Mouse (Mus musculus): ENCODE measurements around the gene Klhl25. TPM values are rescaled to one million over a fixed set of nuclear protein-coding genes. Genes with fewer than 3 reads are reported as not detected.
"Not testable (repeated sequence)": the region's sequence is repeated elsewhere in the genome, so short reads cannot be mapped to it uniquely, and the experiment has no call there.

The Klhl25 gene
- polyA plus RNA-seq, 1 experiment from 2014 or later, result 22.1 TPM

- 91% methylated on average over 10 of the region's 10 CpGs for WGBS
- Histone ChIP-seq H3K4me3 (ENCODE audit: low read depth, low read length) (no peak overlapping the region), H3K4me1 (ENCODE audit: control insufficient read depth, insufficient read depth, low read length) (peaks cover 24% of the 10 kb centered on the region), H3K4me2 (ENCODE audit: low read depth) (no peak overlapping the region), H3K9me3 (ENCODE audit: control insufficient read depth, low read length) (no peaks in the 10 kb centered on the region), H3K27me3 (ENCODE audit: control insufficient read depth, insufficient read depth, low read length) (no peaks in the 10 kb centered on the region), H3K9ac (ENCODE audit: low read length) (no peak overlapping the region), H3K27ac (ENCODE audit: low read depth, low read length) (no peak overlapping the region), H3K36me3 (ENCODE audit: control insufficient read depth, insufficient read depth, low read length) (no peaks in the 10 kb centered on the region; the same call in 1 of the 2 replicates)
- DNase-seq (ENCODE audit: low spot score), result no peak
- ATAC-seq (ENCODE audit: insufficient read depth, low FRiP score, low TSS enrichment), result no peak
These were observed 3.2 kb downstream of the Klhl25 start for GRCm38 (mm10) chr7:75851290-75851689.

GRCm38 (mm10) chr7:75852363-75852762, 4.3 kb downstream of the Klhl25 start:
- H3K4me3 ChIP-seq (ENCODE audit: low read depth, low read length), result no peak overlapping the region
- H3K27ac ChIP-seq (ENCODE audit: low read depth, low read length), result no peak overlapping the region
- H3K9me3 ChIP-seq (ENCODE audit: control insufficient read depth, low read length), result no peaks in the 10 kb centered on the region
- H3K27me3 ChIP-seq (ENCODE audit: control insufficient read depth, insufficient read depth, low read length), result no peaks in the 10 kb centered on the region
- ATAC-seq (ENCODE audit: insufficient read depth, low FRiP score, low TSS enrichment), result no peak
- H3K4me1 ChIP-seq (ENCODE audit: control insufficient read depth, insufficient read depth, low read length), result peaks cover 24% of the 10 kb centered on the region
- H3K4me2 ChIP-seq (ENCODE audit: low read depth), result no peak overlapping the region
- WGBS, result 72% methylated on average over 4 of the region's 4 CpGs
- no peaks in the 10 kb centered on the region; the same call in 1 of the 2 replicates for H3K36me3 ChIP-seq (ENCODE audit: control insufficient read depth, insufficient read depth, low read length)
- DNase-seq (ENCODE audit: low spot score), result no peak
- no peak overlapping the region for H3K9ac ChIP-seq (ENCODE audit: low read length)

GRCm38 (mm10) chr7:75853171-75853830, 5.2 kb downstream of the Klhl25 start:
- Histone ChIP-seq H3K9ac (ENCODE audit: low read length) (no peak overlapping the region), H3K4me1 (ENCODE audit: control insufficient read depth, insufficient read depth, low read length) (peaks cover 24% of the 10 kb centered on the region), H3K4me2 (ENCODE audit: low read depth) (no peak overlapping the region)

GRCm38 (mm10) chr7:75854231-75854925, 6.3 kb downstream of the Klhl25 start:
- H3K4me3 ChIP-seq (ENCODE audit: low read depth, low read length), result no peak overlapping the region
- peak overlapping the region; percentile 67; the same call in 1 of the 2 replicates for H3K27ac ChIP-seq (ENCODE audit: low read depth, low read length)
- H3K9me3 ChIP-seq (ENCODE audit: control insufficient read depth, low read length), result no peaks in the 10 kb centered on the region
- H3K9ac ChIP-seq (ENCODE audit: low read length), result peak overlapping the region; percentile 9
- no peaks in the 10 kb centered on the region; the same call in 1 of the 2 replicates for H3K36me3 ChIP-seq (ENCODE audit: control insufficient read depth, insufficient read depth, low read length)
- ATAC-seq (ENCODE audit: insufficient read depth, low FRiP score, low TSS enrichment) (peak; percentile 42; the same call in 1 of the 2 replicates), DNase-seq (ENCODE audit: low spot score) (peak; percentile 55)
- H3K4me1 ChIP-seq (ENCODE audit: control insufficient read depth, insufficient read depth, low read length), result peaks cover 19% of the 10 kb centered on the region
- no peak overlapping the region for H3K4me2 ChIP-seq (ENCODE audit: low read depth)
- no peaks in the 10 kb centered on the region for H3K27me3 ChIP-seq (ENCODE audit: control insufficient read depth, insufficient read depth, low read length)
- WGBS, result 28% methylated on average over 6 of the region's 6 CpGs

More at GRCm38 (mm10) chr7:75853171-75853830, 5.2 kb downstream of the Klhl25 start:
- ATAC-seq (ENCODE audit: insufficient read depth, low FRiP score, low TSS enrichment) (no peak), DNase-seq (ENCODE audit: low spot score) (no peak)
- Histone ChIP-seq H3K27me3 (ENCODE audit: control insufficient read depth, insufficient read depth, low read length) (no peaks in the 10 kb centered on the region), H3K4me3 (ENCODE audit: low read depth, low read length) (no peak overlapping the region), H3K27ac (ENCODE audit: low read depth, low read length) (no peak overlapping the region), H3K36me3 (ENCODE audit: control insufficient read depth, insufficient read depth, low read length) (no peaks in the 10 kb centered on the region; the same call in 1 of the 2 replicates), H3K9me3 (ENCODE audit: control insufficient read depth, low read length) (no peaks in the 10 kb centered on the region)
- WGBS, result 65% methylated on average over 8 of the region's 8 CpGs

GRCm38 (mm10) chr7:75855028-75855427, 6.9 kb downstream of the Klhl25 start:
- no peaks in the 10 kb centered on the region for H3K9me3 ChIP-seq (ENCODE audit: control insufficient read depth, low read length)
- 78% methylated on average over 6 of the region's 6 CpGs for WGBS
- H3K9ac ChIP-seq (ENCODE audit: low read length), result no peak overlapping the region; the same call in 1 of the 2 replicates
- H3K4me2 ChIP-seq (ENCODE audit: low read depth), result no peak overlapping the region
- no peak overlapping the region for H3K27ac ChIP-seq (ENCODE audit: low read depth, low read length)
- H3K36me3 ChIP-seq (ENCODE audit: control insufficient read depth, insufficient read depth, low read length), result no peaks in the 10 kb centered on the region; the same call in 1 of the 2 replicates
- peaks cover 16% of the 10 kb centered on the region for H3K4me1 ChIP-seq (ENCODE audit: control insufficient read depth, insufficient read depth, low read length)
- DNase-seq (ENCODE audit: low spot score) (no peak), ATAC-seq (ENCODE audit: insufficient read depth, low FRiP score, low TSS enrichment) (no peak)
- H3K27me3 ChIP-seq (ENCODE audit: control insufficient read depth, insufficient read depth, low read length), result no peaks in the 10 kb centered on the region
- H3K4me3 ChIP-seq (ENCODE audit: low read depth, low read length), result no peak overlapping the region

- H3K36me3 ChIP-seq (ENCODE audit: control insufficient read depth, insufficient read depth, low read length), result no peaks in the 10 kb centered on the region; the same call in 1 of the 2 replicates
- no peak for ATAC-seq (ENCODE audit: insufficient read depth, low FRiP score, low TSS enrichment)
- H3K4me1 ChIP-seq (ENCODE audit: control insufficient read depth, insufficient read depth, low read length), result peaks cover 16% of the 10 kb centered on the region
- 84% methylated on average over 11 of the region's 11 CpGs for WGBS
- no peak overlapping the region for H3K27ac ChIP-seq (ENCODE audit: low read depth, low read length)
- no peak overlapping the region for H3K4me2 ChIP-seq (ENCODE audit: low read depth)
- no peaks in the 10 kb centered on the region for H3K27me3 ChIP-seq (ENCODE audit: control insufficient read depth, insufficient read depth, low read length)
- no peak for DNase-seq (ENCODE audit: low spot score)
- no peaks in the 10 kb centered on the region for H3K9me3 ChIP-seq (ENCODE audit: control insufficient read depth, low read length)
- no peak overlapping the region for H3K9ac ChIP-seq (ENCODE audit: low read length)
- H3K4me3 ChIP-seq (ENCODE audit: low read depth, low read length), result no peak overlapping the region
These were observed 8.1 kb downstream of the Klhl25 start for GRCm38 (mm10) chr7:75856259-75856658.

GRCm38 (mm10) chr7:75859771-75860196, 11.7 kb downstream of the Klhl25 start:
- H3K4me2 ChIP-seq (ENCODE audit: low read depth), result no peak overlapping the region
- H3K4me1 ChIP-seq (ENCODE audit: control insufficient read depth, insufficient read depth, low read length), result peaks cover 5% of the 10 kb centered on the region
- no peak overlapping the region for H3K4me3 ChIP-seq (ENCODE audit: low read depth, low read length)
- H3K27me3 ChIP-seq (ENCODE audit: control insufficient read depth, insufficient read depth, low read length), result no peaks in the 10 kb centered on the region
- DNase-seq (ENCODE audit: low spot score) (no peak), ATAC-seq (ENCODE audit: insufficient read depth, low FRiP score, low TSS enrichment) (no peak)
- H3K27ac ChIP-seq (ENCODE audit: low read depth, low read length), result no peak overlapping the region
- H3K36me3 ChIP-seq (ENCODE audit: control insufficient read depth, insufficient read depth, low read length), result peaks cover 3% of the 10 kb centered on the region; the same call in 1 of the 2 replicates
- WGBS, result 81% methylated on average over 9 of the region's 9 CpGs
- H3K9ac ChIP-seq (ENCODE audit: low read length), result no peak overlapping the region
- no peaks in the 10 kb centered on the region for H3K9me3 ChIP-seq (ENCODE audit: control insufficient read depth, low read length)

- H3K4me2 ChIP-seq (ENCODE audit: low read depth); H3K4me3 ChIP-seq (ENCODE audit: low read depth, low read length); DNase-seq (ENCODE audit: low spot score); H3K27me3 ChIP-seq (ENCODE audit: control insufficient read depth, insufficient read depth, low read length); H3K9me3 ChIP-seq (ENCODE audit: control insufficient read depth, low read length); ATAC-seq (ENCODE audit: insufficient read depth, low FRiP score, low TSS enrichment); H3K4me1 ChIP-seq (ENCODE audit: control insufficient read depth, insufficient read depth, low read length); H3K9ac ChIP-seq (ENCODE audit: low read length); H3K27ac ChIP-seq (ENCODE audit: low read depth, low read length): not testable (repeated sequence)
- H3K36me3 ChIP-seq (ENCODE audit: control insufficient read depth, insufficient read depth, low read length), result peaks cover 13% of the 10 kb centered on the region
- WGBS, result 96% methylated on average over 6 of the region's 7 CpGs
These were observed 13.7 kb downstream of the Klhl25 start for GRCm38 (mm10) chr7:75861638-75862426.
